Mouse (Mus musculus) left cerebral cortex, adult 18-20 months (tissue): ENCODE results near the gene Sox15. TPM values are rescaled to one million over a fixed set of nuclear protein-coding genes. Genes with fewer than 3 reads are reported as not detected.
"Not testable (repeated sequence)": the region's sequence is repeated elsewhere in the genome, so short reads cannot be mapped to it uniquely, and the experiment has no call there.

Experiments
- DNase-seq, 2 experiments: peaks; one replicate each; pipeline ENCODE4 v3.0.0; 2021 to 2022; ENCODE audit warnings: low spot score in 2 of 2, mixed read lengths in 1 of 2
- microRNA-seq, 2 experiments: library from miRNA; unstranded; fragments of <30 nt; microRNA quantifications; one replicate each; pipeline ENCODE4 v1.2.0; 2021
- total RNA-seq, 2 experiments: library from RNA; stranded (reverse); gene quantifications; 2 replicates each; pipeline ENCODE4 v1.2.3; 2021

Sox15 gene
- total RNA-seq, 2 experiments from 2014 or later: not detected

- no peak for DNase-seq
Measured at GRCm38 (mm10) chr11:69697396-69697795, 42.3 kb downstream of the Sox15 start.

GRCm38 (mm10) chr11:69698574-69698973, 43.5 kb downstream of the Sox15 start:
- DNase-seq: no peak

GRCm38 (mm10) chr11:69699595-69699994, 44.5 kb downstream of the Sox15 start:
- DNase-seq: no peak

- DNase-seq: not testable (repeated sequence)
Measured at GRCm38 (mm10) chr11:69702886-69703285, 47.8 kb downstream of the Sox15 start.

GRCm38 (mm10) chr11:69703381-69703780, 48.3 kb downstream of the Sox15 start:
- not testable (repeated sequence) for DNase-seq

GRCm38 (mm10) chr11:69703814-69704612, 48.9 kb downstream of the Sox15 start:
- DNase-seq: no peak

GRCm38 (mm10) chr11:69704613-69705010, 49.5 kb downstream of the Sox15 start:
- DNase-seq: no peak

Small RNAs within 50 kb of the gene (microRNA-seq; reads per million reads assigned to microRNA genes)
- gene Mir1934 (6.1 to 10.4 reads per million in 2 experiments), gene Mir467f (0 reads per million in 2 experiments)

Other genes with a start within 250 kb of the Sox15 start
- gene Kdm6b, start 241.6 kb upstream of the Sox15 start, total RNA-seq: 10 to 100 TPM; 28.2 to 32.2 TPM
- 1 to 10 TPM; 2.2 to 3.7 TPM for gene Dnah2, start 106.2 kb upstream of the Sox15 start, total RNA-seq
- 10 to 100 TPM; 51.9 to 65.6 TPM for gene Efnb3, start 95.1 kb upstream of the Sox15 start, total RNA-seq
- 10 to 100 TPM in 1 of 2 experiments, 1 to 10 TPM in 1; 9.2 to 10.7 TPM for gene Wrap53, start 75.1 kb upstream of the Sox15 start, total RNA-seq
- gene Trp53, start 75.0 kb upstream of the Sox15 start, total RNA-seq: 10 to 100 TPM; 22.9 to 25.9 TPM
- 100 to 1,000 TPM; 392 to 424 TPM for gene Atp1b2, start 49.4 kb upstream of the Sox15 start, total RNA-seq
- not detected for gene Shbg, start 37.4 kb upstream of the Sox15 start, total RNA-seq
- gene Sat2, start 33.3 kb upstream of the Sox15 start, total RNA-seq: 1 to 10 TPM; 8.5 to 9.5 TPM
- 100 to 1,000 TPM; 148 TPM for gene Fxr2, start 22.3 kb upstream of the Sox15 start, total RNA-seq
- 10 to 100 TPM; 47.5 to 58.2 TPM for gene Mpdu1, start 7.3 kb downstream of the Sox15 start, total RNA-seq
- 10 to 100 TPM; 15.1 to 15.5 TPM for gene Cd68, start 10.8 kb downstream of the Sox15 start, total RNA-seq
- gene Eif4a1, start 17.1 kb downstream of the Sox15 start, total RNA-seq: 100 to 1,000 TPM; 289 to 295 TPM
- gene Senp3, start 26.8 kb downstream of the Sox15 start, total RNA-seq: 10 to 100 TPM; 91.4 to 98.7 TPM
- 1 to 10 TPM; 1.6 to 2.9 TPM for gene Tnfsf13, start 30.5 kb downstream of the Sox15 start, total RNA-seq
- 10 to 100 TPM; 11.5 to 12.1 TPM for gene Tnfsf12, start 40.5 kb downstream of the Sox15 start, total RNA-seq
- gene Tnfsfm13, start 40.8 kb downstream of the Sox15 start, total RNA-seq: 1 to 10 TPM; 1.7 to 4.1 TPM
- 10 to 100 TPM; 44.2 to 46.2 TPM for gene Polr2a, start 103.3 kb downstream of the Sox15 start, total RNA-seq
- gene Slc35g3, start 106.7 kb downstream of the Sox15 start, total RNA-seq: not detected
- gene Zbtb4, start 110.6 kb downstream of the Sox15 start, total RNA-seq: 100 to 1,000 TPM; 146 to 156 TPM
- 1 to 10 TPM; 1.2 TPM for gene Chrnb1, start 140.6 kb downstream of the Sox15 start, total RNA-seq
- gene Fgf11, start 146.5 kb downstream of the Sox15 start, total RNA-seq: 10 to 100 TPM; 17.1 to 18.5 TPM
- gene Tmem102, start 150.3 kb downstream of the Sox15 start, total RNA-seq: under 1 TPM in 1 of 2 experiments, not detected in 1; 0.26 TPM
- gene Gm39566, start 160.0 kb downstream of the Sox15 start, total RNA-seq: not detected
- not detected for gene Spem2, start 163.2 kb downstream of the Sox15 start, total RNA-seq
- not detected for gene Spem1, start 166.9 kb downstream of the Sox15 start, total RNA-seq
- 100 to 1,000 TPM; 215 to 224 TPM for gene Nlgn2, start 182.5 kb downstream of the Sox15 start, total RNA-seq
- gene Tmem256, start 183.2 kb downstream of the Sox15 start, total RNA-seq: 100 to 1,000 TPM; 120 to 143 TPM
- 10 to 100 TPM; 15.6 to 17.7 TPM for gene Plscr3, start 191.1 kb downstream of the Sox15 start, total RNA-seq
- gene Tnk1, start 203.4 kb downstream of the Sox15 start, total RNA-seq: under 1 TPM in 1 of 2 experiments, not detected in 1; 0.14 TPM
- gene Tmem95, start 222.7 kb downstream of the Sox15 start, total RNA-seq: not detected
- 1 to 10 TPM; 1.2 to 1.4 TPM for gene Kctd11, start 226.1 kb downstream of the Sox15 start, total RNA-seq
- gene Acap1, start 240.2 kb downstream of the Sox15 start, total RNA-seq: under 1 TPM in 1 of 2 experiments, not detected in 1; 0.14 TPM
- under 1 TPM; 0.35 to 0.72 TPM for gene 2810408A11Rik, start 245.7 kb downstream of the Sox15 start, total RNA-seq
- 100 to 1,000 TPM; 116 to 118 TPM for gene Neurl4, start 245.8 kb downstream of the Sox15 start, total RNA-seq